Mouse (Mus musculus): ENCODE measurements at regions not wholly inside any gene's neighbourhood (a gene's known extent, or its start where the extent isn't known, plus 50 kb on each side); places are given as distances from the start of the nearest gene placed in this dataset.

- no peak for DNase-seq
Measured at GRCm38 (mm10) chr4:105561611-105562010, 228.1 kb upstream of the Gm12728 start.

DNA sequence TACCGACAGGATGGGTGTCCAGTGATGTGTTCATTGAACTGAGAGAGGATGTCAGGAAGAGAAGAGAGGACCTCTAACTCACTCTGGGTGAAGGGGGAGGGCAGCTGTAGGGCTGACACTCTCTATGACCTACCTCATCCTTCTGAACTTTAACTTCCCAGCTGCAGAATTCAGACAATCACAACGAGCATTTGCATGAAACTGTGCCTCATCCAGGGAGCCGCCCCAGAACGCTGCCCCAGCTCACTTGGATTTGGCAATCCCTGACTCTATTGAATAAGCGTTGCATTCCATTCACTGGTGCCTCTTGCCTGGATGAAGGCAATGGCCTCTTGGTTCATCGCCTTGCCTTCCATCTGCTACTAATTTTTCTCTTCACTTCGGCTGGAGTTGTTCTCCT lies 223.9 kb upstream of the Gm12728 start:
- no peak for DNase-seq

DNA sequence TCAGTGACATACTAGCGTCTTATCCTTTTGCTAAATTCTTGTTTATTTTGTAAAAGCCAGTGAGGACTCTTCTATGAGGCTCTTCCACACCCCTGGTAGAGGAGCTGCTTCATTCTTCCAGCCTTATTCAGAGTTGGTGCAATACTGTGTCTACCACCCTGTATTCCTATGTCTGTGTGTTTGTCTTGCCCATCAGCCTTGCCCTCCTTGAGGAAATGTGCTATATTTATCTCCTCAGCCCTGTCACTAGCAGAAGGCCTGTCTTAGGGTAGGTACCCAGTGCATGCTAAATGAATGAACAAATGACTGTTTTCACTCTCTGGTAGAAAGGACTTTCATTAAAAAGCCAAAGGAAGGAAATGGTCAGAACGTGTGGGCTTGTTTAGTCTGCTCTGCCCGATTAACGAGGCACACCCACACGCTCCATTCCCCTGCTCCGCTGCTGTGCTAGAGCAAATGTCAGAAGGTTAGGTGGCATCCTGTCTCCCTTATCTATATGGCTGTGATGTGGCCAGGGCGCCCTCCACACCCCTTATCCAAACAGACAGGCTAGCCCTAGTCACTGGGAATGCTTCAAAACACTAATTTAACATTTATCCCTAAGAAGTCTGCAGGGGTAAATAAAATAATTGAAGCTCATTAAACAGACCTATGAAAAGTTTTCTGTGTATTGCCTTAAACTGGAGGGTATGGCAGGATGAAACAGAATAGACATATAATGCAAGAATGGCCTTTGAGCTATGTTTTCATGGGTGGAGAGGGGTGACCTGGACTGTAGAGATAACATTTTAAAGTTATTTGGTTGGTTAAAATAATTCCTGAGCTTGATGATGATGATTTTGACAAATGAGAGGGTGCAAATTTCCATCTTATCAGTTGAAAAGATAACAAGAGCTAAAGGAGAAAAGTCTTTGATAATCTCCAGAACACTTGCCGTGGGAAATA lies 222.9 kb upstream of the Gm12728 start:
- DNase-seq = no peak

DNA sequence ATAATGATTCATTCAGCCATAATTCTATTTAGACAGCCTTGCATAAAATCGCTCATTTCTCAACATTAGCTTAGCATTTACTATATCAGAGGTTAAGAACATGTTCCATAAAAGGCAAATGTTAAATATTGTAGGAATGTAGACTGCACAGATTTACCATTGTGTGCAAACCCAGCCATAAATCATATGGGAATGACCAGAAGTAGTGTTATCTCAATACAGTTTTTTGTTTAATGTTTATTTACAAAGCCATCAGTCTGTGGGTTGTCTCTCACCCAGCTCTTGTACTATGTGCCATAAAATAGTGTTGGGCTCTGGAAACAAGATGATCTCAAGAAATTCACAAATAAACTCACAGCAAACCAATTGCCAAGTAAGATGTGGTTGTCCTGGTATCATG lies 220.0 kb upstream of the Gm12728 start:
- DNase-seq = no peak

GRCm38 (mm10) chr4:105575550-105575949 lies 214.1 kb upstream of the Gm12728 start:
- DNase-seq = no peak

GRCm38 (mm10) chr4:105580987-105581386 lies 208.7 kb upstream of the Gm12728 start:
- DNase-seq = no peak

DNA sequence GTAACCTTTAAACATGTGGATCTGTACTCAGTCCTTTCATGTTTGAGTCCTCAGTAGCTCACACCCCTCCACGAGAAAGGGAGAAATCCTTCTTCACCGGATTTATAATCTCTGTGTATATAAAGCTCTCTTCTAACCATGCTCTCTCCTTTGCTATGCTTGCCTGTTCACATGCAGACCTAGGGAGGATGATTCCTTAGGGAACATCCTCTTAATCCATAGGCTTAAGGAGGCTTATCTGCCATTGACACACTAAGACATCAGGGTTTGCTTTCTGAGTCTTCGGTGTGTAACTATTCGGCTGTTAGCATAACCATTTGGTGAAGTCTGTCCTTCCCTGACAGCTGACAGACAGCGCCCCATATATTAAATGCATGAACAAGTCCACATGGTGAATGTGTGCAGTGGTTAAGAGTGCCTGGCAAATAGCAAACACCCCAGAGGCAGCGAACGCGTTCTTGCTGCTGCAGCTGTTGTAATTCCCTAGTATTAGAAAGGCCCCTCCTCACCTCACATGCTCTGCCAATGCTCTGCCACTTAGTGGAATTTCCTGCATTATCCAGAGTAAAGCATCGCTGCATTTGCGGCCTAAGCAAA lies 205.2 kb upstream of the Gm12728 start:
- no peak for DNase-seq

- no peak for DNase-seq
Measured at GRCm38 (mm10) chr4:105603661-105604060, 186.0 kb upstream of the Gm12728 start.

DNA sequence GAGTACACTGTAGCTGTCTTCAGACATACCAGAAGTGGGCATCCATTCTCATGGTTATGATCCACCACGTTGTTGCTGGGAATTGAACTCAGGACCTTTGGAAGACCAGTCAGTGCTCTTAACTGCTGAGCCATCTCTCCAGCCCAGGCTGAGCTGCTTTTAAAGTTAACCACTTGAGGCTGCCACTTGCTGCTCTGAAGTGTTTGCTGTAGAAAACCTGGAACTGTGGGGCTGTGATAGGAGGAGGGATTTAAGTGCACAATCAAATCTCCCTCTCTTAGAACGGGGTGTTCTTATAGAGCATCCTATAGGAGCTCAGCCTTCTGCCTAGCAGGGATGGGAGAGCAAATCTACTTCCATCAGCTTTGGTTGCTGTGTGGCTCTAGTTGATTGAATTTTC lies 185.1 kb upstream of the Gm12728 start:
- DNase-seq = no peak

GRCm38 (mm10) chr4:105606731-105607130 lies 182.9 kb upstream of the Gm12728 start:
- no peak for DNase-seq

DNA sequence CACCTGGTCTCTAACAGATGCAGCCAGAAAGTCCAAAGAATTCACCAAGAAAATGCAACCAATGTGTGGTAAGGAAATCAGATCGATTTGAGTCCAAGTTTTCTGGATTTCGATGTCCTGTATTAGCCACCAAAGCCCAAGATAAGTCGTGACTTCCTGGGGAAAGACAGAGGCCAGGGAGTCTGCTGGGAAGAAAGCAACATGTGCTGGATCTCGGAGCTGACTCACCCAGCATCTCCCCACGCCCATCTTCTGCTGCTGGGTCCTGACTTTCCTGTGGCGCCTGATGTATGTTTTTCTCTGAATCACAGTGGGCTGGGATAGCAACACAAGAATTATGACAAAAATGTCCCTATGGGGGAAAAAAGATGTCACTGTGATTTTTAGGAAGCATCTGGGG lies 178.8 kb upstream of the Gm12728 start:
- DNase-seq = no peak

DNA sequence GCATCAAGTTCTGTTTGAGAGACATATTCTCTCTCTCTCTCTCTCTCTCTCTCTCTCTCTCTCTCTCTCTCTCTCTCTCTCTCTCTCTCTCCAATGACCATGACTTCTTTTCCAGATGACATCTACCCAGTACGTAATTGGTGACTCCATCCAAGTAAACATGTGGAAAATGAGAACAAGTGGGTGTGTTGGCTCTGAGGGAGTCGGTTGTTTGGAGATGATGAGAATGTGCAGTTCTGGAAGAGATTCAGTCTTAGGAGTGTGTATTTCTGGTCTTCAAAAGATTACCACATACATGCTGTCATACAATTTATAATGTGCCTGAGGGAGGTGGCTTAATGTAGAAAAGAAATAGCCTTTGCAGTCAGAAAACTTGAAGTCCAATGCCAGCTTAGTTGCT lies 175.3 kb upstream of the Gm12728 start:
- DNase-seq = no peak

- no peak for DNase-seq
Measured at GRCm38 (mm10) chr4:105626371-105627320, 163.0 kb upstream of the Gm12728 start.

GRCm38 (mm10) chr4:105629581-105629980 lies 160.1 kb upstream of the Gm12728 start:
- no peak for DNase-seq

- DNase-seq = no peak
Measured at GRCm38 (mm10) chr4:105630595-105631369, 158.9 kb upstream of the Gm12728 start.

DNA sequence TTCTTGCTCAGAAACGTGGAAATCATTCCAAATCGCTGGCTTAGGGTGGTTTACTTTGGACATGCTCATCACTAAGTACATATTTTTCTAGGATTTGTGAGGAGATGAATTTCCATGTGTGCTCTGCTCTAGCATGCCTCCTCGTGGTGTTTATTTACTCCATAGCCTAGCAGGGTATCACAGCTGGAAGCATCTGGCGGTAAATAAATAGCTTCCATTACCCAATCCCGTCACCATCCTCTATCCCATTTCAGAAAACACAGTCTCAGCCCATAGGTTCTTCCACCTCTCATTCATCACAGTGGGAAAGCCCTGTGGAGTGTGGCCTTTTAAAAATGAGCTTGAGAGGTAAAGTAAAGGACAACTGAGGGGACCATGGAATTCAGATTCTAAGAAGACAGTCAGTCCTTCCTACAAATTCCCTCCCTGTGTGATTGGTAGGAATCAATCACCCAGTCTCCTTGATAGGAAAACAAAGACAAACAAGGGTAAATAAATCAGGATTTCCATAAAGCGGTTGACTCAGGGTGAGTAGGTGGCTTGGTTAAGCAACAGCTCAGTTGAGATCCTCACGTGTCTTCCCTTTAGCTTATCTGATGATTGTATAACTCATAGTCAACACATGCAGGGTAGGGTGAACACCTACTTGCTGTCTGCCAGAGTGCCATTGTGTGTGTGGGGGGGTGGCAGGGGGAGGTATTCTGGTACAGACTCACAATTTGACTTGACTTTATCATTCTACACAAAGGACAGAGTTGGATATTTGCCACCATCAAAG lies 156.9 kb upstream of the Gm12728 start:
- no peak for DNase-seq

DNA sequence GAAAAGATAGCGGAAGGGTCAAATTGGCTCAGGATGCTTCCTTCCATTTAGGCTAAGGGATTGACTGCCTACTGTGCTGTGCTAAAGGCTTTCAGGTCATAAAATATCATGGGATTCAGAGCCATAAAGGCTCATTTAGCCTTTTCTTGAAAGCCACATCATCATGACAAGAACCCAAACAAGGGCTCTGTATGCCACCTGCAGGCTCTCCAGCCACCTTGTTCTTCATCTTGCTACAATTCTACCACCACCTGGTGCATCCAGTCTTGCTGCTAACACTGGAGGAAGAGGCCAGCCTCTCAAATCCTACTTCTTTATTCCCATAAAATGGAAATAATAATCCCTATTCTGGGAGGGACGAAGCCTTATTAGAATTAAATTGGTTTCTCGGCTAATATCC lies 155.9 kb upstream of the Gm12728 start:
- no peak for DNase-seq

GRCm38 (mm10) chr4:105640793-105641192 lies 148.9 kb upstream of the Gm12728 start:
- no peak for DNase-seq

- no peak for DNase-seq
Measured at GRCm38 (mm10) chr4:105641582-105641981, 148.1 kb upstream of the Gm12728 start.

DNA sequence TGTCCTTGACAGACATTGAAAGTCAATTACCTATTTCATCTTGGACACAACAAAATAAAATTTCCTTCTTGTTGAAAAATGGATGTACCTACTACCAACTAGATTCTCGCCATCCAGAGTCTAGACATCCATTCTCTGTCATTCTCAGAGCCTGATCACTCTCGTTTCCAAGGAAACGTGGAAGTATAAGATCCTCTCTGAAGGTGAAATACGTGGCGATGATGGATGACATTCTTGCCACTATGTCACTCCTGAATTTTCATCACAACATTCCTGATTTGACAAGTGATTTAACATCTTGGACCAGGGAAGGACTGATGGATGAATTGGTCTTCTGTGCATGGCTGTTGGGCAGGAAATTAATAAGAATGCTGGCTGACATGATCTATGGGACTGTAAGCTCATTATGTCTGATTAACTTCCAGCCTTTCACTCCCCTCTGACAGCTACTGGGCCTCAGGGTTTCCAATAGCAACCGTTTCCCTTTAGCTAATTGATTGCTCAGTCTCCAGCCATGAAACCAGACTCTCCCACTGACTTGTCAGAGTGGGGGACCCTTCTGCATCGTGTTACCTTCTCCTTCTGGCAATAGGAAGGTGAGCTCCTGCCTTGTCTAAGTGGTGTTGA lies 140.7 kb upstream of the Gm12728 start:
- DNase-seq = no peak

DNA sequence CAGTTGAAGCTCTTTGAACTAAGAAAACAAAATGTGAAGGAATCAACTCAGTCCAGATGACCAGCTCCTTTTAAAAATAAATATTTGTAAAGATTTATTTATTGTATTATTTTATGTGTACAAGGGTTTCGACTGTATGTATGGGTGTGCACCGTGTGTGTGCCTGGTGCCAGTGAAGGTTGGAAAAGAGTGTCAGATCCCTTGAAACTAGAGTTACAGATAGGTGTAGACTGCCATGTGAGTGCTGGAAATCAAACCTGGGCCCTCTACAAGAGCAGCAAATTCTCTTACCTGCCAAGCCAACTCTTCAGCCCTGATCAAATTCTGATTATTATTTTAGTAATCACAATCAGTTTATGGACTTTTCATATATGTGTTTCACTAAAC lies 140.2 kb upstream of the Gm12728 start:
- DNase-seq = no peak
